Mouse (Mus musculus): ENCODE results near the gene Dph5. TPM values are rescaled to one million over a fixed set of nuclear protein-coding genes. Genes with fewer than 3 reads are reported as not detected.
"Not testable (repeated sequence)": the region's sequence is repeated elsewhere in the genome, so short reads cannot be mapped to it uniquely, and the experiment has no call there.

The Dph5 gene
- polyA plus RNA-seq, 1 experiment from 2014 or later = 27.4 TPM

DNA sequence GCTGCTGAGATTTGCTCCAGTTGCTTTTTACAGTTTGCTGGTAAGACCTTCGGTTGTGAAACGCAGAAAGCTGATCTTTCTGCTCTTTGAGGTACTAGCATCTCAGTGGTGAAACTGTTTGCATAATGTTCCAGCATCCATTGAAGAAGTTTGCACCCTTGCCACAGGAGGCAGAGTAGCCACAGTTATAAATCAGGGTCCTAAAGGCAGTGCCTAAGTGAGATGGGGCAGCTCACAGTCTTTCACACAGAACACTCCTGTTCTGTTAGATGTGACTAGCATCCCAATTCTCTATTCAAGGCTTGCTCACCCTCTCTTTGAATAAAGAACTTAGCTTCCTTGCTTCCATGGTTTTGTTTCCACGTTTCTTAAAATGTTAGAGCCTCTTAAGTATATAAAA, 17.4 kb downstream of the Dph5 start:
- DNase-seq (ENCODE audit: low spot score) = no peak
- Histone ChIP-seq H3K36me3 (peaks cover 36% of the 10 kb centered on the region), H3K9me3 (0 out of 2 replicates have a peak, but pooled peaks cover 3% of the 10 kb centered on the region), H3K4me3 (no peak overlapping the region), H3K4me1 (replicated peaks) (no peaks in the 10 kb centered on the region), H3K27ac (no peak overlapping the region), H3K27me3 (ENCODE audit: insufficient read depth, poor library complexity, severe bottlenecking) (no peaks in the 10 kb centered on the region)
- WGBS = 95% methylated on average over 3 of the region's 3 CpGs

DNA sequence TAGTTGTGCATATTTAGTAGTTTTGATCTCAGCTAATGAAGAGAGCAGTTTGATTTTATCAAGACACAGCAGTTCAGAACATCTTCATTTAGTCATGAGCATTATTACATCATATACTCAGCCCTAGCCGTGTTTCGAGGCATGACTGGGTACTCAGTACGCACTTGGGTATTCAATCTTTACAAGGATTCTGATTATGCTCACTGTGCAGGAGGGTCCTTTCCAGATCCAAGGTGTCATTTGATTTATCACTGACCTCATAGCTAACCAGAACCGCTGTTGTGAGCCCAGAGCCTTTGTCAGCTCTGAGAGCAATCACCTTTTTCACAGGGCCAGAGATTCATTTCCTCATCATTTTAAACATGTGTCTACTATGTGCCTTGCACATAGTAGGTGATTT, 17.9 kb downstream of the Dph5 start:
- Histone ChIP-seq H3K27ac (no peak overlapping the region), H3K27me3 (ENCODE audit: insufficient read depth, poor library complexity, severe bottlenecking) (no peaks in the 10 kb centered on the region), H3K9me3 (0 out of 2 replicates have a peak, but pooled peaks cover 3% of the 10 kb centered on the region), H3K4me3 (no peak overlapping the region), H3K4me1 (replicated peaks) (no peaks in the 10 kb centered on the region), H3K36me3 (peaks cover 36% of the 10 kb centered on the region)
- 97% methylated on average over 4 of the region's 4 CpGs for WGBS
- no peak for DNase-seq (ENCODE audit: low spot score)

DNA sequence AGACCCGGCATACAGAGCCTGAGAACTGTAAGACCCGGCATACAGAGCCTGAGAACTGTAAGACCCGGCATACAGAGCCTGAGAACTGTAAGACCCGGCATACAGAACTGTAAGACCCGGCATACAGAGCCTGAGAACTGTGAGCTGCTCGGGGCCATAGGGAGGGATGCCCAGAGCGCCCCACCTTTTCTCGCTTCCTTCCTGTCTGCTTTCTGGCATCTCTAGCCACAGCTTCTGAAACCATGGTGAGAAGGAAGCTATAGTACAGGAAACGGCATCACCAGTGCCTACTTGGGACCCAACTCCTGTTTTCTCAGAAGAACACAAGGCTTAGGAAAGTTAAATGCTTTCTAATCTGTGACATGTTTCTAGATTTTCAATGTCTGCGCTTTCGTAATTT, 19.8 kb downstream of the Dph5 start:
- H3K27ac ChIP-seq; H3K9me3 ChIP-seq; H3K4me3 ChIP-seq; H3K4me1 ChIP-seq (replicated peaks); DNase-seq (ENCODE audit: low spot score); H3K27me3 ChIP-seq (ENCODE audit: insufficient read depth, poor library complexity, severe bottlenecking): not testable (repeated sequence)
- H3K36me3 ChIP-seq = peaks cover 25% of the 10 kb centered on the region
- WGBS = 94% methylated on average over 11 of the region's 11 CpGs

DNA sequence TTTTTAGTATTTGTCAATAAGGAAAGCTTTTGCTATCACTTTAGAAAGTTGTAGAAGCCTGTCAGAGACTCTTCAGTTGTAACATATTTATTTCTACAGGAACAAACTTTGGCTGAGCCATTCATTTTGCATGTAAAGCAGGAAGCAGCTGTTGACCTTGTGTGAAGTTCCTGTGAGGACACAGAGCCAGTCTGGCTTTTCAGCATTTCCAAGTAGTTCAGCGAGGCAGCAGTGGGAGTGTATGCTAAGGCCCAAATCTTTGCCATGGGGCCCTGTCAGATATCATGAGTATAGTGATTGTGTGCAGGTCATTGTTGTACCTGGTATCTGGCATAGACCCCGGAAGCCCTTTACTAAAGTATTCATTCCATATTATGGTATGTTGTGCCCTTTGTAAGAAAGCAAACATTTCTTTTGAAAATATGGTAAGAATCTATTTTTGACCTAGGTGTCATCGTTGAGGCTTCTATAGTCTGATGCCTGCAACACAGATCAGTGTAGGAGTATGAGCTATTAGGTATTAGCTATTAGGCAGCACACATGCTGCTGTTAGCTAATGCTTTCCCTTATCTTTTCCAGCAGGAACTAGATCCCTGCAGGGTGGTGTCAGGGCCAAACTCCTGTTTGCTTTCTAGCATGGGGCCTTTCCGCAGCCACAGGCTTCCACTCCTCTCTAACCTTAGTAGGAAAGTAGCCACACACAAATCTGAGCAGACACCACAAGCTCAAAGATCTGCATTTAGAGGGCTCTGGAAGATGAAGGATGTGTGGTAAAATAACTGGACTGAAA, 37.0 kb downstream of the Dph5 start:
- no peaks in the 10 kb centered on the region for H3K27me3 ChIP-seq (ENCODE audit: insufficient read depth, poor library complexity, severe bottlenecking)
- H3K9me3 ChIP-seq = no peaks in the 10 kb centered on the region
- peaks cover 38% of the 10 kb centered on the region for H3K36me3 ChIP-seq
- 93% methylated on average over 4 of the region's 4 CpGs for WGBS
- H3K4me1 ChIP-seq (replicated peaks) = no peaks in the 10 kb centered on the region
- DNase-seq (ENCODE audit: low spot score) = no peak
- no peak overlapping the region for H3K27ac ChIP-seq
- no peak overlapping the region for H3K4me3 ChIP-seq

DNA sequence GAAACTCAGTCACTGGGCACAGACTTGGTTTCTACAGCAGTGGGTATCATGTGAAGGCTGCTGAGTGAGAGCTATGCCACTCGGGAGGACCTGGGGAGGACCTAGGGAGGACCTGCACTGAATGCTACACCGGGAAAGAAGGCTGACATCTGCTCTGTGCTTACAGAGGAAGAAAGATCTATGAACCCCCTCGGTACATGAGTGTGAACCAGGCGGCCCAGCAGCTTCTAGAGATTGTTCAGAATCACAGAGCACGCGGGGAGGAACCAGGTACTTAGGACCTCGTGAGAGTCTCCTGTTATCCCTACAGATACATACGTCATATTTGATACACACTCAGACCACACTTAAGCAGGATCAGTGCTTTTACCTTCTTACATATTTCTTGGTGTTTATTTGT, 38.9 kb downstream of the Dph5 start:
- WGBS = 91% methylated on average over 8 of the region's 8 CpGs
- Histone ChIP-seq H3K9me3 (no peaks in the 10 kb centered on the region), H3K27ac (no peak overlapping the region), H3K4me3 (no peak overlapping the region), H3K4me1 (replicated peaks) (no peaks in the 10 kb centered on the region), H3K36me3 (peaks cover 43% of the 10 kb centered on the region), H3K27me3 (ENCODE audit: insufficient read depth, poor library complexity, severe bottlenecking) (no peaks in the 10 kb centered on the region)
- no peak for DNase-seq (ENCODE audit: low spot score)

DNA sequence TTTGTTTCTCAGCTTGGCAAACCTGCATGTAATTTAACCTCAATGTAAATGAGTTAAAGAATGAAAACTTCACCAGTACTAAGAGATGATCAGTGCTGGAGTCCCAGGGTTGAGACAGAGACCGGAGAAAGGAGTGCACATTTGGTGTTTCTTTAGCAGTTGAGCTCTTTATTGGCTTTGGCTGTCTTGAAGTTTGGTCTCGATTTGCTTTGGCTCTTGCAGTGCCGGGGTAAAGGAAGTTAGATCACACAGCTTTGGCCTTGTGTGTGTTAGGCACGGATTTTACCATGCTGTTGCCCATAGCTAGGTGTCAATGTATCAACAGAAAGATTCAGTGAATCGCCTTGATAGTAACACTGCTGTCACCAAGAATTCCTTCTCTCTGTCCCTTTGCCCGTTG, 44.1 kb downstream of the Dph5 start:
- Histone ChIP-seq H3K36me3 (peaks cover 39% of the 10 kb centered on the region), H3K4me1 (replicated peaks) (no peaks in the 10 kb centered on the region), H3K27ac (no peak overlapping the region), H3K4me3 (no peak overlapping the region), H3K9me3 (no peaks in the 10 kb centered on the region), H3K27me3 (ENCODE audit: insufficient read depth, poor library complexity, severe bottlenecking) (no peaks in the 10 kb centered on the region)
- DNase-seq (ENCODE audit: low spot score) = no peak
- 91% methylated on average over 6 of the region's 6 CpGs for WGBS

DNA sequence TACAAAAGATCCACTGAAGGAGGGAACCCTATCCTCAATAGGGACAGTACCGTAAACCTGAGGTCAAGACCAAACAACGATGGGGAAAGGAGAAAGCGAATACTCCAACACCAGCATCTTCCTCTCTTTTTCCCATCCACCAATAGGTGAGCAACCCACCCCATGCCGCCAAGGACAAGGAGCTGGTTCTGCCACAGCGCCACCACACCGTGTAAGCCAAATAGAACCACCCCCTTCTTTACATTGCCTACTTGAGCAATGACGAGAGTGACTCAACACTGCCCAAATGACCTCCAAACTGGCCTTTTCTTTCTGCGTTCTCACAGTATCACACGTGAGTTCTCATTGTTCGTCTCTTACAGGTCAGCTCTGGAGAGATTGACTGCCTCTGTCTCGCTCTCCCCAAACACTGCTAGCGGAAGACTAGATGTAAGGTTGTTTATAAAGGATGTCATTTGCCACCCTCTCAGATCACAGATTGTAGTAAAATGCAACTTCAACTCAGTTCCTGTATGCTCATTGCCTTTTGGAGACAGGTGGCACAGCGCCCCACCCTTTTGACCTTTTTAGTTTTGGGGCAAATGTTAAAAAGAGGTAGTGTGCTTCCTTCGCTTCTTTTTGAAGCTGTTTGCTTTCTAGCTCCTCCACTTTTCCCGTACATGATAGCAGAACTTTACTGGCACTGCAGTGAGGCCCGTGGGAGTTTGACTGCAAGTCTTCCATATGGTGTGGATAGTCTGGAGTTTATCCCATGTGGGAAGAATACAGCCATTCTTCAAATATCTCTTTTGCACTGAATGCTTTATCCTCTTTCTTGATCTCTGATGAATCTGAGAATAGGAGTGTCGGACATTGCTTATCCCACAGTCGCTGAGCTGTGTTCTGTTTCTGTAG, 45.9 kb downstream of the Dph5 start:
- Histone ChIP-seq H3K36me3 (peaks cover 26% of the 10 kb centered on the region), H3K4me3 (no peak overlapping the region), H3K27me3 (ENCODE audit: insufficient read depth, poor library complexity, severe bottlenecking) (no peaks in the 10 kb centered on the region), H3K9me3 (no peaks in the 10 kb centered on the region), H3K27ac (no peak overlapping the region), H3K4me1 (replicated peaks) (no peaks in the 10 kb centered on the region)
- no peak for DNase-seq (ENCODE audit: low spot score)
- 88% methylated on average over 18 of the region's 18 CpGs for WGBS

DNA sequence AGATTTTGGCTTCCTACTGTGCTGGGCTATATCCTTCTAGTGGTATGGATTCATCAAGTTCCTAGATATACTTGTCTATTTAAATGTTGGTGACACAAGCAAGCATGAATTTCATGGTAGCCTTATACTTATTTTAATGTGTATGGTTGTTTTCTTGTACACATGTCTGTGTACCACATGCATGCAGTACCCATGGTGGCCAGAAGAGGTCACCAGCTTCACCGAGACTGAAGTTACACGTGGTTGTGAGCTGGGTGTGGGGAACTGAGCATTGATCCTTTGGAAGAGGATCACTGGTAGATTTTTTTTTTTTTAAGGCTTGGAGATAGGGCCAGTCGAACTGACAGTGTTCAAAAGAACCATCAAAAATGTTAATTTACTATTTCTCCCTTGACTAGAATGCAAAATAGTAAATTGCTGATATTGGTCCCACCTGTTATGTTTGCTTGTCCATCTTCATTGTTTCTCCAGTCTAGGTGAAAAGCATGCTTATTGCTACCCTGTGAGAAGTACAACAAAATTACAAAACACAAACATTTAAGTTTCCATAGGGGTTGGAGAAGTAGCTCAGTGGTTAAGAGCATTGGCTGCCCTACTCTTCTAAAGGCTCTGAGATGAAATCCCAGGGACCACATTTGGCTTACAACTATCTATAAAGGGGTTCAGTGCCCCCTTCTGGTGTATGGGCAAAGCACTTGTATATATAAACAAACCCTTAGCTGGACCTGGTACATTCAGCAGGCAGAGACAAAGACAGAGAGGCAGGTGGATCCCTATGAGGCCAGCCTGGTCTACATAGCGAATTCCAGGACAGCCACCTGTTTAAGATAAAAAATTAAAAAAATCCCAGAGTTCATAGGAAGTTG, 49.3 kb downstream of the Dph5 start:
- H3K27ac ChIP-seq = no peak overlapping the region
- H3K27me3 ChIP-seq (ENCODE audit: insufficient read depth, poor library complexity, severe bottlenecking) = no peaks in the 10 kb centered on the region
- no peaks in the 10 kb centered on the region for H3K9me3 ChIP-seq
- peaks cover 28% of the 10 kb centered on the region for H3K36me3 ChIP-seq
- DNase-seq (ENCODE audit: low spot score) = peak; percentile 42
- no peaks in the 10 kb centered on the region for H3K4me1 ChIP-seq (replicated peaks)
- H3K4me3 ChIP-seq = no peak overlapping the region
- 58% methylated on average over 4 of the region's 4 CpGs for WGBS

DNA sequence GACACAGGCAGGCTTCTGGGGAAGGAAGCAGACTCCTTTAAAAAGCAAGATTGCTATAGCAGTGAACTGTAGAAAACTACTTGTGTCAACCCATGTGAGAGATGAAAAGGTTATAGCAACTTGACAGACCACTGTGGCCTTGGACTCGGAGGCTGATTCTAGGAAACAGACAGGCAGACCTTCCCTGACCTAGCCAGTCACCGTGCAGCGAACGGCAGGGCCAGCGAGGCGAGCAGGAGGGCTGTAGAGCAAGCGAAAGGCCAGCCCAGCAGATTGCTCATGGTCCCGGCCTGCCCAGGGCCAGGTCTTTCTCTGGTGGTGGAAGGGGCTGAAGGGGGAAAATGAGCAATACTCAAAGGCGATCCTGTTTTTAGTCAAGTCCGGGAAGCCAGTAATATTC, 50.2 kb downstream of the Dph5 start:
- no peaks in the 10 kb centered on the region for H3K4me1 ChIP-seq (replicated peaks)
- H3K36me3 ChIP-seq = peaks cover 29% of the 10 kb centered on the region
- H3K4me3 ChIP-seq = no peak overlapping the region
- 91% methylated on average over 10 of the region's 10 CpGs for WGBS
- DNase-seq (ENCODE audit: low spot score) = no peak
- H3K27ac ChIP-seq = no peak overlapping the region
- H3K9me3 ChIP-seq = no peaks in the 10 kb centered on the region
- H3K27me3 ChIP-seq (ENCODE audit: insufficient read depth, poor library complexity, severe bottlenecking) = no peaks in the 10 kb centered on the region

DNA sequence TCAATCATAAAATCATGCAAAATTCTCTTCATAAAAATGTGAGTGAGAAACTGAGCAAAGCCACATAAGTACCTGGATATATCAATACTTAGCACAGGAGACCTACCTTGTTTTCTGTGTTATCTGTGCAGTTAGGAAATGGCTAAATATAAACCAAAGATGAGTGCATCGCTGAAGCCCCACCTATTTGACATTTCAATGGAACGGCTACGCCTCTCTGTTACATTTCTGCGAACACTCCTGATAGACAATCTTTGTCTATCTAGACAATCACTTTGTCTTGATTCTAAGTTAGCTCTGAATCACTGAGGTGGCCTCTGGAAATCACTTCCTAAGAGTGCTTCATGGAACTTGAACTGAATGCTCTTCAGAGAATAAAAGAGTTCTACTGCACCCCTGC, 52.9 kb downstream of the Dph5 start:
- Histone ChIP-seq H3K4me1 (replicated peaks) (no peaks in the 10 kb centered on the region), H3K27me3 (ENCODE audit: insufficient read depth, poor library complexity, severe bottlenecking) (no peaks in the 10 kb centered on the region), H3K36me3 (peaks cover 43% of the 10 kb centered on the region), H3K27ac (no peak overlapping the region), H3K9me3 (no peaks in the 10 kb centered on the region), H3K4me3 (no peak overlapping the region)
- WGBS = 93% methylated on average over 4 of the region's 4 CpGs
- no peak for DNase-seq (ENCODE audit: low spot score)

DNA sequence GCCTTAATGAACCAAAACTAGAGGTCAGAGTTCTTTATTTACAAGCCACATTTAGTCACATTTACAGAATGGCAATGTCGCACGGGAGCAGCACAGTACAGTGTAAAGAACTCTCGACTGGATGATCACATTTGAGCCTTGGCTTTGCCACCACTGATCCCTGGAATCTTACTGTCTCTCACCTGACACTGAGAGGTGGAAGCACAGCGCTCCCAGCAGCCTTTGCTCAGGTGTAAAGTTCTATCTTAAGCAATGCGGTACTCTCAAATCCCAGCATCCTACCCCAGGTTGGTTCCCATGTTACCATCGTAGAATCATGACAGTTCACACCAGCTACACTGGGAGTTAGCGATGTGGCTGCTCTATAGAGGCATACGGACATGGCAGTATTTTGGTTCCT, 53.8 kb downstream of the Dph5 start:
- DNase-seq (ENCODE audit: low spot score) = no peak
- WGBS = 95% methylated on average over 8 of the region's 8 CpGs
- H3K4me1 ChIP-seq (replicated peaks) = no peaks in the 10 kb centered on the region
- no peak overlapping the region for H3K27ac ChIP-seq
- H3K36me3 ChIP-seq = peaks cover 50% of the 10 kb centered on the region
- H3K4me3 ChIP-seq = no peak overlapping the region
- H3K27me3 ChIP-seq (ENCODE audit: insufficient read depth, poor library complexity, severe bottlenecking) = no peaks in the 10 kb centered on the region
- H3K9me3 ChIP-seq = no peaks in the 10 kb centered on the region

DNA sequence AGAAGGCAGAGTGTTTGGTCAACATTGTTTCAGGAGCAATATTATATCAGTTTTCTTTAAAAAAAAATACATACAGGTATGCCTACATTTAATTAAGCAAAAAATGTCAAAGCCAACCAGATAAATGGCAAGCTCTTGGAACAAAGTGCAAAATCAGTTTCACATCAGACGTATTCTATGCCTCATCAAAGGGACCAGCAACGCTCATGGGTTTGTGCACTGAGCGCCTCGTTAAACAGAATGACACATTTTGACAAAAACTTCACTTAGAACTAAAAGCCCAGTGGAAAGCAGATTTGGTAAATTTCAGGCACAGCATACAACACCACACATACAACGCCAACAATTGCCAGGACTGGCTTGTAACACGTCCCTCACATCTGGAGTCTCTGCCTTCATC, 56.7 kb downstream of the Dph5 start:
- WGBS = 96% methylated on average over 6 of the region's 6 CpGs
- Histone ChIP-seq H3K4me1 (replicated peaks) (no peaks in the 10 kb centered on the region), H3K9me3 (no peaks in the 10 kb centered on the region), H3K27me3 (ENCODE audit: insufficient read depth, poor library complexity, severe bottlenecking) (no peaks in the 10 kb centered on the region), H3K36me3 (peaks cover 56% of the 10 kb centered on the region), H3K27ac (no peak overlapping the region), H3K4me3 (no peak overlapping the region)
- DNase-seq (ENCODE audit: low spot score) = no peak

Data from hindbrain, embryonic 10.5 days (tissue).